Mouse (Mus musculus): Measurements from ENCODE around the gene Cds1.

The Cds1 gene

DNA sequence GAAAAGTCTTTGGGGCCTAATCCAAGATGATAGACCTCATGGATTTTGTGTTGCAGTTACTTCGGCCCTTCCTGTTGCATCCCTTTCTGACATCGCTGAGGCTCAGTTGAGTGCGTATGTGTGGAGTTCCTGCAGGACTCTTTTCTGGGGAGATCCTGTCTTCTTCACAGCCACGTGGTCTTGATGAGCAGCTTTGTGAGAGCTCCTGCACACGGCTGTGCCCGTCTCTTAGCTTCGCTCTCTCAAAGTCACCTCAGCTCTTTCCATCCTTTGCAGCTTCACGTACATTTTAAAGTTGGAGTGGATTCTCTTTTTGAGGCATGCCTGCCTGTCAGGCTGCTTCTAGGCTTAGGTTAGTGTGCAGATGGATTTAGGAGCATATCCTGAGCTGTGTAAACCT is 11.6 kb downstream of the Cds1 start:
- no peak for DNase-seq (ENCODE audit: low read depth, low spot score)

DNA sequence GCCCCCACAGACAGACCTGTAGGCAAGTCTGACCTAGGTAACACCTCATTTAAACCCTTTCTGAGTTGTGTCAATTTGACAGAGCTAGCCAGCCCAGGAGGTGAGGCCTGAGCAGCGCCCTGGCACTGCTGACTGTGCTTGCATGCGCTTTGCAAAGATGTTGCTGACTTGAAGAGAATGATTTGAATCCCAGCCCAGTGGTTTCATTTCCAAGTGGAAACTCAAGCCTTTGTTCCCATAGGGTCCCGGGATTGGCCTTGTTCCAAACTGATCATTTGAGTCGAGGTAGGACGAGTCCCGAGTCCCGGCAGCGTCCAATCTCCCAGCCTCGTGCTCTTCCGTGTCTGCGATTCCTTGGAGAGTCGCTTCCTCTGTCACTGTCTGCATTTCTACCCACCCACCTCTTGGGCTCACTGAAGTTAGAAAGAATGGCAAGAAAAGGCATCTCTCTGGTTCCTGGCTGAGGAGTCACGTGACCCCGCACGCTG is 14.5 kb downstream of the Cds1 start:
- no peak for DNase-seq (ENCODE audit: low read depth, low spot score)

DNA sequence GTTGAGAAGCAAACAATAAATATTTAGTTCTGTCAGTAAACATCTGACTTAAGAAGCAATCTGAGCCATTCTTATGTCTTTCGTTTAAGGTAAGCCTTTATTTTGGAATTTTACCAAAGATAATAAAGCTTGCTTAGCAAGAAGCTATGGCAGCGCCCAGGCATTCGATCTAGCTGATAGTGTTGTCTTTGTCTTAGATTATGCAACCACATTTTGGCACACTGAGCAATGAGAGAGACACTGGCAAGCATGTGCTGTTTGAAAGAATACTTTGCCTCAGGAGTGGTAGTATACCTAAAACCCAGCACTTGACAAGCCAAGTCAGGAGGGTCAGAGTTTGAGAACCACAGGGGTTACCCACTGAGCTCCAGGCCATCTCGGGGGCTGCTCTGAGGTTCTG is 16.0 kb downstream of the Cds1 start:
- no peak for DNase-seq (ENCODE audit: low read depth, low spot score)

DNA sequence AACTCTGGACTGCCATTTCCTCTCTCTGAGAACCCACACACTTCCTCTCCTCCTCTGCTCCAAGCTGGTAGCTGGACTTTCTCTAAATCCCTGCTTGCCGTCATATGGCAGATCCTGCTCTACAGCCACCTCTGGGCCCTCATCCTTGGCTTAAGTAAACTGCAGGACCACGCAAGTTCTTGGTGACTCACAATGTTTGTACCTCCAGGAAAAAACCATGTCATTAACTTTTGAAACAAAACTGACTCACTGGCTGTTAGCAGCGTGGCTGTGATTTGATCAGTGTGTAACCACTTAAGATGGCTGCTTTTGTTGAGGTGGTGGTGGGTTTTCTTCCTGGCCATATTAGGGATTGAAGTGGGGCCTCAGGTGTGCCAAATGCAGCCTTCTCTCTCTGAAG is 19.4 kb downstream of the Cds1 start:
- DNase-seq (ENCODE audit: low read depth, low spot score): no peak

DNA sequence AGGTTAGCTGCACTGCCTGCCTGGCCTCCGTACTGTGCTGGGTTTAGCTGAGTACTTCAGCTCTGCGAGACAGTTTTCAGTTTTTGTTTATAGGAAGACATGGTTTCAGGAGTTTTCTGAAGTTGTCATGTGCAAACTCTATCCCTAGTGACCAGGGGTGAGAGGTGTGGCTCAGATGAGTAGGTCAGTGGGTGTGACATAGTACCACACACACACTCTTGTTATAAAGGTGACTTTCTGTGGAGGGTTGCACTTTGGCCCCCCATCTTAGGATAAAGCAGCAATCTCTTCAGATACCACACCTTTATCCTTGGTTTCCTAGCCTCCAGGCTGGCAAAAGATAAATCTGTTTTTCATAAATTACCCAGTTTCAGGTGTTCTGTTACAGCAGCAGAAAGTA is 19.9 kb downstream of the Cds1 start:
- no peak for DNase-seq (ENCODE audit: low read depth, low spot score)

DNA sequence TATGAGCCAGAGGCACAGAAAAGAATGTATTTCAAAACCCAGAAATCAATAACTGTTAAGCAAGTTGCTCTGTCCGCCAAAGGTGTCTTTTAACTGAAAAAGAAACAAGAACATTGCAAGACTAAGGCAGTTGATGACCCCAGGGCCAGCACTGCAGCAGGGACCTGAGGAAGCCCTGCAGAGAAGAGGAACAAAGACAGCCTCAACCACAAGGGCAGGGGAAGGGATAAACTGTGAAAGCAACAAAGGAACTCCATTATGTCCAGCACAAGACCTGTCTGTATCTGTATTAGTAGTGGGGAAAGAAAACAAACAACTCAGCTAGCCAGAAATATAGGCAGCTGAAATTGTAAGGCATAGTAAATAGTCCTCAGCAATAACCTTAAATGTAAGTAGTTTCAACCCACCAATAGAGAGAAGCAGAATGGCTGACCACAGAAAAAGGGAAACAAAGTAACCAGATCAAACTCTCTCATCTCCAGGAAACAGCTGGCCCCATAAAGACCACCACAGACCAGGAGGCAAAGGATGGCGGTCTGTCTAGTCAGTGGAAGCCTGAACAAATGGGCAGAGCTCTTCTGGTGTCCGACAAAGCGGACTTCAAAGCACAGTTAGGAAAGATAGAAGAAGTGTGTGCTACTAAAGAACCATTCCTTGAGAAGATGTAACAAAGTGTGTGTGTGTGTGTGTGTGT is 21.1 kb downstream of the Cds1 start:
- no peak for DNase-seq (ENCODE audit: low read depth, low spot score)

DNA sequence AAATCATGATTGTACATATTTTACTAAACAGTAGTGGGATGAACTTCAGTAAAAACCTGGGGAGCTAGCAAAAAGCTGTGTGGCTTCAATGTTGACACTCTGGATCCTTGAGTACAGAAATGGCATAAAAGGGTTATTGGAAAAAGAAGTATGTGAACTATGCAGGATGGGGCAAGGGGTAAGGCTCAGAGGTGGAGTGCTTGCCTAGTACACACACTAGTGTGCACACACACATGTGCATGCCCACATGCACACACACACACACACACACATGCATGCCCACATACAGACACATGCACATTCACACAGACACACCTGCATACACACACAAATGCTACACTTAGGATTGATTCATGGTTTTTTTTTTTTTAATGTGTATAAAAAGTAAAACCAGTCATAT is 24.8 kb downstream of the Cds1 start:
- DNase-seq (ENCODE audit: low read depth, low spot score): no peak

- DNase-seq (ENCODE audit: low read depth, low spot score): no peak
Observed at GRCm38 (mm10) chr5:101790560-101790959, 25.6 kb downstream of the Cds1 start.

GRCm38 (mm10) chr5:101792665-101793064 is 27.7 kb downstream of the Cds1 start:
- no peak for DNase-seq (ENCODE audit: low read depth, low spot score)

- DNase-seq (ENCODE audit: low read depth, low spot score): no peak
Observed at GRCm38 (mm10) chr5:101801891-101802290, 37.0 kb downstream of the Cds1 start.

GRCm38 (mm10) chr5:101802358-101803022 is 37.6 kb downstream of the Cds1 start:
- no peak for DNase-seq (ENCODE audit: low read depth, low spot score)

- no peak for DNase-seq (ENCODE audit: low read depth, low spot score)
Observed at GRCm38 (mm10) chr5:101811296-101812169, 46.6 kb downstream of the Cds1 start.

- no peak for DNase-seq (ENCODE audit: low read depth, low spot score)
Observed at GRCm38 (mm10) chr5:101816822-101817221, 51.9 kb downstream of the Cds1 start.

GRCm38 (mm10) chr5:101819216-101819615 is 54.3 kb downstream of the Cds1 start:
- DNase-seq (ENCODE audit: low read depth, low spot score): no peak

- no peak for DNase-seq (ENCODE audit: low read depth, low spot score)
Observed at GRCm38 (mm10) chr5:101819844-101820243, 54.9 kb downstream of the Cds1 start.

DNA sequence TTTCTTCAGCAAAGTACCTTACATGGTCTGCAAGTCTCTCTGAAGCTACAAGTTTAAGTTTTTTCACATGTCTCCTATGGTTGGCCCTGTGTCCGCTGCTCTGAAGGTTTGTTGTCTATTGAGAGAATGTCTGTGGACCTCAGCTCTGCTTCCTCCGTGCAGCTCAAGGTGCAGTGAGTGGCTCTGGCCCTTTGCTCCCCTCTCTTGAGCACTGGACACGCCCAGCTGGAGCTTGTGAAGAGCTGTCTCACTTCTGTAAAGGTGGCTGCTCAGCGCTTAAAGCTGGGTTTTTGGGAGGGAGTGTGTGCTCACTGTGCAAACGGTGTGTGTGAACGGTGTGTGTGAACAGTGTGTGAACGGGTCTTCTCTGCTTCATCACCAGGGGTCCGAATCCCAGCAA is 56.1 kb downstream of the Cds1 start:
- DNase-seq (ENCODE audit: low read depth, low spot score): no peak

- DNase-seq (ENCODE audit: low read depth, low spot score): no peak
Observed at GRCm38 (mm10) chr5:101821491-101822310, 56.8 kb downstream of the Cds1 start.

DNA sequence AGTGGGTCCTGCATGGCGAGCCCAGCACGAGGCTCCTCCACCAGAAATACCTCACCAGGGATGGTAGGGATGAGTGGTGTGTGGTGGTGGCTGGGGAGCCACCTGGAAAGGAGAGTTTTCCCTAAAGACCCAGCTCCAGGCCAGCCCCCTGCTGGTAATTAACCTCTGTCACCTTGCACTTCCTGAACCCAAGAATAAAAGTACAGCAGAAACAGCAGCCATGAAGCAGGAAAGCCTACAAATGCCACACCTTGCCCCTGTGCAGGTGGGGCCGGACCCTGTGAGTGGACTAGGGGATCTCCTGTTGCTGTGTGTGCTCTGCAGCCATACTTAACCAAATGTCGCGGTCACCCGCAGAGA is 57.4 kb downstream of the Cds1 start:
- no peak for DNase-seq (ENCODE audit: low read depth, low spot score)

GRCm38 (mm10) chr5:101825111-101825911 is 60.4 kb downstream of the Cds1 start:
- DNase-seq (ENCODE audit: low read depth, low spot score): no peak

DNA sequence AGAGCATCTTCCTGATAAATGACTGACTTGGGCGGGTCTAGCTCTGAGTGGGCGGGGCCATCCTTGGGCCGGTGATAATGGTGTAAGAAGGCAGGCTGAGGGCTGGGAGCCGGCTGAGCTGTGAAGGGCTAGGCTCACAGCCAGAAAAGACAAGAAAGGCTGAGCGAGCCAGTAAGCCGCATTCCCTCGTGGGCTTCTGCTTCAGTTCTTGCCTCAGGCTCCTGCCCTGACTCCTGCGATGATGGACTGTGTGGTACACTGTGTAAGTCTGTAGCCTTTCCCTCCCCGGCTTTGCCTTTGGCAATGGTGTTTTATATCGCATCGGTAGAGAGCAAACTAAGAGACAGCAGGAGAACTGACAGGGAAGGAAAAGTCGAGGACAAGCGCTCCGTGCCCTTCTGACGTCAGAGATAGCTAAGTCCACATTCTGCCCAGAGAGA is 61.6 kb downstream of the Cds1 start:
- no peak for DNase-seq (ENCODE audit: low read depth, low spot score)

- no peak for DNase-seq (ENCODE audit: low read depth, low spot score)
Observed at GRCm38 (mm10) chr5:101827477-101827876, 62.5 kb downstream of the Cds1 start.
